Mouse (Mus musculus): Measurements from ENCODE around the gene Tmem106b. TPM values are rescaled to one million over a fixed set of nuclear protein-coding genes. Genes with fewer than 3 reads are reported as not detected.

Tmem106b gene
- polyA plus RNA-seq, 1 experiment from 2014 or later, result 36.8 TPM

DNA sequence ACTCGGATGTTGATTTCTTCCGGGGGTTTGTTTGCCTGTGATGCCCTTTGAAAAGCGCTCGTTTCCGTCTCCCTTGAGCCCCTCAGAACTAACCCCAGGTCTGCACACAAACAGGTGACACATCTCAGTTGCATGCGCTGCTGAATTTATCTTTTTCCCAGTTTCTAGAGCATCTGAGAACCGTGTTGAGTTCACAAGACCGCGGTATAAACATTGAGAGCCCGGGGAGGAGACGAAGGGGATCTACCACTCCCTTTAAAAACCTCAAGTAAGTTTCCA is 527 bp downstream of the Tmem106b start:
- Histone ChIP-seq H3K36me3 (ENCODE audit: control insufficient read depth, insufficient read depth, low read length) (peaks cover 18% of the 10 kb centered on the region), H3K9me3 (replicated peaks; ENCODE audit: control insufficient read depth, low read length) (no peaks in the 10 kb centered on the region), H3K4me1 (ENCODE audit: control insufficient read depth, insufficient read depth, low read length) (peaks cover 5% of the 10 kb centered on the region), H3K9ac (ENCODE audit: low read length) (peak overlapping the region; percentile 96), H3K4me3 (ENCODE audit: low read depth, low read length) (peak overlapping the region; percentile 91), H3K4me2 (ENCODE audit: low read length) (peak overlapping the region; percentile 72), H3K27ac (ENCODE audit: low read depth, low read length) (peak overlapping the region; percentile 81; the same call in 1 of the 2 replicates), H3K27me3 (replicated peaks; ENCODE audit: control insufficient read depth, insufficient read depth, low read length) (no peaks in the 10 kb centered on the region)
- ATAC-seq, result no peak
- 2% methylated on average over 11 of the region's 11 CpGs for whole genome bisulfite sequencing
- no peak for DNase-seq (ENCODE audit: low spot score)

DNA sequence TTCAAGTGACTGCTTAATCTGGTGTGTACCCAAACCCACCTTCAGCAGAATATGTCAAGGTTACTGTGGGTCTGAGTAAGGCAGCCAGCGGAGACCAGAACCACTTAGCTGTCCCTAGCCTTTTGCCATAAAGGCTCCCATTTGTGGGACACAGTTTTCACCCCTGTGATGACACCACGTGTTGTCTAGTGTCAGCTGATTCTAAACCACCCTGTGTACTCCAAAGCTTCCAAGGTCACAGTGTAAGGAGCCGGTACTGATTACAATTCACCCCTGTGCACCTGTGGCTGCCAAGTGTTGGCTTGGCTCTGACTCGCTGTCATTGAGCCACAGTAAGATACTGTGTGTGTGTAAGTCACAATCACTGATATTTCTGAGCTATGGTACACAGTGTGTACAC is 926 bp downstream of the Tmem106b start:
- WGBS, result 55% methylated on average over 4 of the region's 4 CpGs
- DNase-seq (ENCODE audit: low spot score) (peak; percentile 6), ATAC-seq (0 out of 2 replicates have a peak, but pooled peaks have one; percentile 8)
- Histone ChIP-seq H3K4me3 (ENCODE audit: low read depth, low read length) (peak overlapping the region; percentile 91), H3K27me3 (replicated peaks; ENCODE audit: control insufficient read depth, insufficient read depth, low read length) (no peaks in the 10 kb centered on the region), H3K27ac (ENCODE audit: low read depth, low read length) (no peak overlapping the region), H3K4me2 (ENCODE audit: low read length) (peak overlapping the region; percentile 72), H3K36me3 (ENCODE audit: control insufficient read depth, insufficient read depth, low read length) (peaks cover 18% of the 10 kb centered on the region), H3K9ac (ENCODE audit: low read length) (peak overlapping the region; percentile 96), H3K9me3 (replicated peaks; ENCODE audit: control insufficient read depth, low read length) (no peaks in the 10 kb centered on the region), H3K4me1 (ENCODE audit: control insufficient read depth, insufficient read depth, low read length) (peaks cover 5% of the 10 kb centered on the region)

GRCm38 (mm10) chr6:13073036-13073435 is 3.5 kb downstream of the Tmem106b start:
- peaks cover 5% of the 10 kb centered on the region for H3K4me1 ChIP-seq (ENCODE audit: control insufficient read depth, insufficient read depth, low read length)
- H3K27me3 ChIP-seq (replicated peaks; ENCODE audit: control insufficient read depth, insufficient read depth, low read length), result no peaks in the 10 kb centered on the region
- ATAC-seq, result no peak
- no peak overlapping the region for H3K27ac ChIP-seq (ENCODE audit: low read depth, low read length)
- no peak for DNase-seq (ENCODE audit: low spot score)
- H3K9ac ChIP-seq (ENCODE audit: low read length), result no peak overlapping the region
- H3K9me3 ChIP-seq (replicated peaks; ENCODE audit: control insufficient read depth, low read length), result no peaks in the 10 kb centered on the region
- H3K4me3 ChIP-seq (ENCODE audit: low read depth, low read length), result no peak overlapping the region
- no peak overlapping the region for H3K4me2 ChIP-seq (ENCODE audit: low read length)
- WGBS, result 100% methylated on average over 4 of the region's 4 CpGs
- H3K36me3 ChIP-seq (ENCODE audit: control insufficient read depth, insufficient read depth, low read length), result peaks cover 32% of the 10 kb centered on the region

- Histone ChIP-seq H3K27ac (ENCODE audit: low read depth, low read length) (no peak overlapping the region), H3K4me1 (ENCODE audit: control insufficient read depth, insufficient read depth, low read length) (peaks cover 5% of the 10 kb centered on the region), H3K27me3 (replicated peaks; ENCODE audit: control insufficient read depth, insufficient read depth, low read length) (no peaks in the 10 kb centered on the region), H3K9ac (ENCODE audit: low read length) (no peak overlapping the region), H3K4me3 (ENCODE audit: low read depth, low read length) (no peak overlapping the region), H3K36me3 (ENCODE audit: control insufficient read depth, insufficient read depth, low read length) (peaks cover 40% of the 10 kb centered on the region), H3K4me2 (ENCODE audit: low read length) (no peak overlapping the region), H3K9me3 (replicated peaks; ENCODE audit: control insufficient read depth, low read length) (no peaks in the 10 kb centered on the region)
- no peak for DNase-seq (ENCODE audit: low spot score)
- no peak for ATAC-seq
- 80% methylated on average over 2 of the region's 2 CpGs for WGBS
These were observed 4.3 kb downstream of the Tmem106b start for GRCm38 (mm10) chr6:13073876-13074275.

- Histone ChIP-seq H3K4me1 (ENCODE audit: control insufficient read depth, insufficient read depth, low read length) (no peaks in the 10 kb centered on the region), H3K27me3 (replicated peaks; ENCODE audit: control insufficient read depth, insufficient read depth, low read length) (no peaks in the 10 kb centered on the region), H3K36me3 (ENCODE audit: control insufficient read depth, insufficient read depth, low read length) (peaks cover 61% of the 10 kb centered on the region), H3K4me2 (ENCODE audit: low read length) (no peak overlapping the region), H3K4me3 (ENCODE audit: low read depth, low read length) (no peak overlapping the region), H3K27ac (ENCODE audit: low read depth, low read length) (no peak overlapping the region), H3K9me3 (replicated peaks; ENCODE audit: control insufficient read depth, low read length) (no peaks in the 10 kb centered on the region), H3K9ac (ENCODE audit: low read length) (no peak overlapping the region)
- 86% methylated on average over 9 of the region's 9 CpGs for WGBS
- ATAC-seq, result no peak
- DNase-seq (ENCODE audit: low spot score), result peak; percentile 53
These were observed 13.3 kb downstream of the Tmem106b start for GRCm38 (mm10) chr6:13082881-13083280.

DNA sequence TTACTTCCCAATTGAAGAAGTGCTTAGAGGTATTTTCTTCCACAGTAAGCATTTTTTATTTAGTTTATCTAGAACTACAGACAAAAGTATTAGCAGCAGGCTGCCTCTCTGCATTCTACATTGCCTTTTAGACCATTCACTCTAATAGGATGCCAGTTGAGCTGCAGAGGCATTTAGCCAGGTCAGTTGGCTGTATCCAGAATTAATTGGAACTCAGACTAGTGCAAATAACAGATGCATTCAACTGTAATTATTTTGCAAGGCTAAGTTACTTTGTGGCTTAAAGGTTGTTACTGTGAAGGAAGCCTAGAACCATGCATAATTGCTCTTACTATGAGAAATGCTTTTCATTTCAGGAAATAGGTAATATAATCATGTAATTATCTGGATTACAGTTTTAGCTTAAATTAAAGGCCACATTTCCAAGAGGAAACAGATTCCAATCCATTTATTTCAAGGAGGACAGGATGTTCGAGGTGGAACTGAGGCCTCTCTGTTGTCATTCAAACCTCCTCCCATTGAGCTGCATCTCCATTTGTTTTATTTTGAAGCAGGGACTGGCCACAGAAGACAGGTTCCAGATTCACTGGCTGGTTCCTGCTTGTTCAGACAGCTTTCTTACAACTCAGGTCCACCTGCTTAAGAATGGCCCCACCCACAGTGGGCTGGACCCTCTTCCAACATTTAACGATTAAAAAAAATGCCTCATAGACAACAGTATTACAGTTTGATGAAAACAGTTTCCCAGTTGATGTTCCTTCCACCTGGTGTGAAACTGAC is 27.3 kb downstream of the Tmem106b start:
- DNase-seq (ENCODE audit: low spot score), result peak; percentile 12
- no peak overlapping the region for H3K27ac ChIP-seq (ENCODE audit: low read depth, low read length)

GRCm38 (mm10) chr6:13100137-13100536 is 30.6 kb downstream of the Tmem106b start:
- Histone ChIP-seq H3K9ac (ENCODE audit: low read length) (no peak overlapping the region), H3K4me1 (ENCODE audit: control insufficient read depth, insufficient read depth, low read length) (no peaks in the 10 kb centered on the region), H3K4me3 (ENCODE audit: low read depth, low read length) (no peak overlapping the region), H3K27ac (ENCODE audit: low read depth, low read length) (no peak overlapping the region), H3K4me2 (ENCODE audit: low read length) (no peak overlapping the region), H3K27me3 (replicated peaks; ENCODE audit: control insufficient read depth, insufficient read depth, low read length) (no peaks in the 10 kb centered on the region), H3K9me3 (replicated peaks; ENCODE audit: control insufficient read depth, low read length) (no peaks in the 10 kb centered on the region), H3K36me3 (ENCODE audit: control insufficient read depth, insufficient read depth, low read length) (no peaks in the 10 kb centered on the region)
- ATAC-seq, result no peak
- DNase-seq (ENCODE audit: low spot score), result no peak
- 90% methylated on average over 2 of the region's 2 CpGs for WGBS

More for the DNA sequence above, 27.3 kb downstream of the Tmem106b start:
- Histone ChIP-seq H3K36me3 (ENCODE audit: control insufficient read depth, insufficient read depth, low read length) (no peaks in the 10 kb centered on the region), H3K9me3 (replicated peaks; ENCODE audit: control insufficient read depth, low read length) (no peaks in the 10 kb centered on the region), H3K4me3 (ENCODE audit: low read depth, low read length) (no peak overlapping the region), H3K4me2 (ENCODE audit: low read length) (no peak overlapping the region), H3K9ac (ENCODE audit: low read length) (no peak overlapping the region), H3K27me3 (replicated peaks; ENCODE audit: control insufficient read depth, insufficient read depth, low read length) (no peaks in the 10 kb centered on the region), H3K4me1 (ENCODE audit: control insufficient read depth, insufficient read depth, low read length) (no peaks in the 10 kb centered on the region)
- no peak for ATAC-seq
- 42% methylated on average over 2 of the region's 2 CpGs for WGBS

DNA sequence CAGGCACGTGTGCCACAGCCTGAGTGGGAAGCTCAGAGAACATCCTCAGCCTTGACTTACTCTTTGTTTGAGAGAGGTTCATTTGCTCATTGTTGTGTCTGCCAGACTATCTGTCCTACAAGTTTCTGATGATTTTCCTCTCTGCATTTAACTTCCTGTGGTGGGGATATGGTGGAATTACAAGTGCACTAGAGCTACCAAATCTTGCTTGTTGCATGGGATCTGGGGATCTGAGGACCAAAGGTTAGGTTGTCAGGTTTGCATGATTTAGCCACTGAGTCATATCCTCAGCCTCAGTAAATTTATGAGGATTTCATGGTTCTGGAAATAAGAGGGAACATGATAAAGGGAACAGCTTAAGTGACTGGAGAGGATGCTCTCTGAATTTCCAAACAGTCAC is 39.1 kb downstream of the Tmem106b start:
- no peak for ATAC-seq
- no peaks in the 10 kb centered on the region for H3K27me3 ChIP-seq (replicated peaks; ENCODE audit: control insufficient read depth, insufficient read depth, low read length)
- 76% methylated on average over 1 of the region's 1 CpGs for whole genome bisulfite sequencing

GRCm38 (mm10) chr6:13137255-13137654 is 67.7 kb downstream of the Tmem106b start:
- 88% methylated on average over 1 of the region's 1 CpGs for WGBS

More for the DNA sequence above, 39.1 kb downstream of the Tmem106b start:
- Histone ChIP-seq H3K4me3 (ENCODE audit: low read depth, low read length) (no peak overlapping the region), H3K9me3 (replicated peaks; ENCODE audit: control insufficient read depth, low read length) (no peaks in the 10 kb centered on the region), H3K36me3 (ENCODE audit: control insufficient read depth, insufficient read depth, low read length) (no peaks in the 10 kb centered on the region), H3K27ac (ENCODE audit: low read depth, low read length) (no peak overlapping the region), H3K4me1 (ENCODE audit: control insufficient read depth, insufficient read depth, low read length) (no peaks in the 10 kb centered on the region), H3K4me2 (ENCODE audit: low read length) (no peak overlapping the region), H3K9ac (ENCODE audit: low read length) (no peak overlapping the region)
- no peak for DNase-seq (ENCODE audit: low spot score)

More at GRCm38 (mm10) chr6:13137255-13137654, 67.7 kb downstream of the Tmem106b start:
- Histone ChIP-seq H3K4me2 (ENCODE audit: low read length) (no peak overlapping the region), H3K27ac (ENCODE audit: low read depth, low read length) (no peak overlapping the region), H3K9me3 (replicated peaks; ENCODE audit: control insufficient read depth, low read length) (no peaks in the 10 kb centered on the region), H3K9ac (ENCODE audit: low read length) (no peak overlapping the region), H3K4me3 (ENCODE audit: low read depth, low read length) (no peak overlapping the region), H3K27me3 (replicated peaks; ENCODE audit: control insufficient read depth, insufficient read depth, low read length) (no peaks in the 10 kb centered on the region), H3K4me1 (ENCODE audit: control insufficient read depth, insufficient read depth, low read length) (no peaks in the 10 kb centered on the region), H3K36me3 (ENCODE audit: control insufficient read depth, insufficient read depth, low read length) (no peaks in the 10 kb centered on the region)
- ATAC-seq (no peak), DNase-seq (ENCODE audit: low spot score) (no peak)
